Mouse (Mus musculus): ENCODE measurements around the gene Rtkn2.

- TF ChIP-seq CTCF (IDR thresholded peaks at IDR 0.05; ENCODE audit: borderline replicate concordance, insufficient read depth, low read depth, low read length) (no peak), POLR2A (IDR thresholded peaks at IDR 0.05; ENCODE audit: borderline replicate concordance, insufficient read depth, low read length) (no peak)
These were observed 27.7 kb downstream of the Rtkn2 start for GRCm38 (mm10) chr10:68007103-68007502.

All from cerebellum, adult 2 months (tissue).